Mouse (Mus musculus) WW6 (cell line): ENCODE results near the gene Gtf2h1.
"Not testable (repeated sequence)": the region's sequence is repeated elsewhere in the genome, so short reads cannot be mapped to it uniquely, and the experiment has no call there.

Experiments
- DNase-seq: peaks from one replicate; pipeline ENCODE4 v3.0.0-alpha.2; 2013; ENCODE audit warnings: low read depth, low spot score

Gtf2h1 gene

DNA sequence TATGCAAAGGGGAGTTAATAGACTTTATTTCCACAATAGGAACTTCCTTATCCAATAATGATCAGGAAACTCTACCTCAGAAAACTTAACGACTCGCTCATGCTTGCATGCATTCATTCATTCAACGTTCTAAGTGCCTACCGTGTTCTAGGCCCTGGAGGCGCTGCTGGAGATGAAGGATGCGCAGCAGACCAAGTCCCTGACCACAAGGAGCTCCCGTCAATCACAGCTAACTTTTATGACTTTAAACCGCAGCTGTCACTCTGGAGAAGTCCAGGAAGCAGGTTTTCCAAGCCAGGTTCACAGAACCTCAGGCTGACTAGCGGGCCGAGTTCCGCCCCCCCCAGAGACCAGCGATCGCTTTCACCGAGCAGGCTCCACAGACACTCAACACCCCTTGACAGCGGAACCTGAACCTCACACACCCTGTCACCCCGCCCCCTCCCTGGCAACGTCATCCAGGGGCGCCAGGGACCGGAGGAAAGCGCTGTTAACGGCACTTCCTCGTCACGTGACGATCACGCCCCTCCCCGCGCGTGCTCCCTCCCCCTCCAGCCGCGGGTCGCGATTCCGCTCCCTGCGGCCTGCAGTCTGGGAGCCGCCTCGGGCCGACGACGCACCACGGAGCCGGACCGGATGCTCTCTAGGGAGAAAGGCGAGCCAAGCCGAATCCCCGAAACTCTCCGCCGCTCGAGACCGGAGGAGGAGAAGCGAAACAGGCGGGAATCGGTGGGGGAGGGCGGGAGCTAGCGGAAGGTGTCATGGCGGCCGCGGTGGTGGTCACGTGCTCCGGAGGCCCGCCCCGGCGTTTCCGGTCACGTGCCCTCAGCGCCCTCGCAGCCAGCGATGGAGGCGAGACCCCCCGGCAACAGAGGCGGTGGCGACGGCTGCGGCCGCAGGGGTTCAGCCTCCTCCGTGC lies at the start of gene Gtf2h1, which contains the start of gene Hps5:
Gene Gtf2h1, plus strand, starts transcription at position 817 of the 919 bp plus-strand sequence.
Gene Hps5, minus strand, starts transcription at position 778 of the 919 bp plus-strand sequence.
- peak; percentile 93 for DNase-seq

DNA sequence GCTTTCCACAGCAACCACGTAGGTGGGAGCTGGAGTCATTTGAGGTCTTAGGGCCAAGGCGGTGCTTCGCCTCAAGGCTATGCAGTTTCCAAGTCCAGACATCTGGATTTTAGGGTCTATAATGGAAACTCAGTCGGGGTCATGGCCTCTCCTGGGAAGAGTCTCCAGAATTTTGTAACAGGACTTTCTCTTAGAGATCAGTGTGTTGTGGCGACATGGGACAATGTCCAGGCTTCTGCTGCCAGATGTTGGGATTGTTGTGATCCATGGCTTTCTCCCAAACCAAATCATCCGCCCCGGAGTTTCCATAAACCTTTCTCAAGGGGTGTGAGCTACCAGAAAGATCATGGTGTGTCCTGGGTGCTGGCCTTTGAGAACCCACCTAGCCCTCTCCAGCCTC lies 49.5 kb upstream of the Gtf2h1 start:
- DNase-seq = no peak

DNA sequence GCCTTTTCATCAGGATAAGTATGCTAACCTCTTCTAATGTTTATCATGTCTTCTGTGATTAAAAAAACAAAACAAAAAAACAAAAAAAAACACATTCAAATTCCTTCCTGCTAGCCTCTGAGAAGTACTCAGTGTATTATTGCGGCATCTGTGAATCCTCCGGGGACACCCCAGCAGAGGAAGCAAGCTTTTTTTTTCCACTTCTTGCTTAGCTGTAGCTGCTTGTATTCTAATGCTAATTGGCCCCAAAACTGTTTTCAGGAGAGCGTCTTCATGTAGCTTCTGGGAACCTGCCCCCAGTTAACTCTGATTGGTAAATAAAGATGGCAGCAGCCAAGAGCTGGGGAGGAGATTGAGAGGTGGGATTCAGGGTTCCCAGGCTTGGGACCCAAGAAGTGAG lies 47.4 kb upstream of the Gtf2h1 start:
- peak; percentile 28 for DNase-seq

DNA sequence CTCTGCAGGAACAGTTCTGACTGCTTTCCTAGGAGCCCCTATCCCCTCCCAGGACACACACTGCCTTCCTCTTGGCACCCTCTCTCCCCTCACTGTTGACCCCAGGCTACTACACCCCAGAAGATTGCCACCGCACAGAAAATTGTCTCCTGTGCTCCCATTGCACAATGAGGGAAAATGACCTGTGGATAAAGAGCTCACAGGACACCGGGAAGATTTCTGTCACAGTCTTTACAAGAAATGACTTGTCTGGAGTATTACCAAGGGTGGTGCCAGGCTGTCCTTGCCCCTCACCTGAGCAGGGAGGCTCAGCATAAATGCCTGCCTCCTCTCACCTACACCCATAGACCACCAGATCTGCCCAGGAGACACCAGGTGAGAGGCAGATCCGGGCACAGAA lies 44.4 kb upstream of the Gtf2h1 start, which contains the start of gene Saa2:
Gene Saa2, plus strand, starts transcription at position 301 of the 400 bp plus-strand sequence.
- no peak for DNase-seq

DNA sequence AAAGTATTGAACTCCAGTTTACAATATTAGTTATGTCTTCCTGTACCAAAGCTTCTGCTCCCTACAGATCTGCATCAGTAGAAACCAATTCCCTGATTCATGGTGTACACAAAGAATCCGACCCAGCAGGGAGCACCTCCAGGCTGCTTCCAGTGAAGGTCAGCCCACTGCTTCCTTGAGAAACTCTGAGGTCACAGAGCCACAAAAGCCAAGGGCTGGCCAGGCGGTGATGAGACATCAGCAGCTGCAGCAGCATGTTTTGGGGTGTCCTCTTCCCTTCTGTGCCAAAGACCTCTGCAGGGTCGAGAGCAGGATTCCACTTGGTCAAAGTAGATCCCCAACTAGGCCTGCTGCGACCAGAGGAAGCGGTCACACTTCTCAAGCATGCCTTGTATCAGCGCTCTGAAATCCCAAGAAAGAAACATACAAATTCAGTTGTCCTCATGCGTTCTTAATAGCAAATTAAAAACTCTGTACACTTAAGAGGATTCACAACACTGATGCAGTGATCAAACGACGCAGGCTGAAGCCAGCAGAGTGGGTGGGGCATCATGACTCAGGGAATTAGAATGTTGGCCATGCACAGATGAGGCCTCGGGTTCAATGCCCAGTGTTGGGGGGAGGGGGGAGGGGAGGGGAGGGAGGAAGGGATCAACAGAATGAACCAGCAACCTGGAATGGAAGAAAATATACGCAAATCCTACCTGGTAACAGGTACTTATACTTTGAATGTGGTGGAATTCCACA lies 34.7 kb upstream of the Gtf2h1 start:
- peak; percentile 38 for DNase-seq

DNA sequence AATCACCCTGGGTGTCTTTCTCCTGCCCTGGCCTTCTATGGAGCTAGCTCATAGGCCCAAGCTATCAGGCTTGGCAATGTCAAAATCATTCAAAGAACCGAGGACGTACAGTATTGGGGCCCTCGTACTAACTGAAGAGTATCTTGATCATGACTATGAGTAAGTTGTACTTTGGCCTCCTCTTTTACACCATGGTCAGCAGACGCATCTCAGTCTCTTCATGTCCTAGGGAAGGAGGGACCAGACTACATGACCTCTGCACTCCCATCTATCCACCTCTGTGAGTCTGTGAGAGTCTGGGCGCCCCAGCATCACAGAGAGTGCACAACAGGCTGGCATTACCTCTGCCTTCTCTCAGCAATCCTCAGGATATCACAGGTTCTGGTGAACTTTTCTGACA lies 33.3 kb upstream of the Gtf2h1 start:
- no peak for DNase-seq

DNA sequence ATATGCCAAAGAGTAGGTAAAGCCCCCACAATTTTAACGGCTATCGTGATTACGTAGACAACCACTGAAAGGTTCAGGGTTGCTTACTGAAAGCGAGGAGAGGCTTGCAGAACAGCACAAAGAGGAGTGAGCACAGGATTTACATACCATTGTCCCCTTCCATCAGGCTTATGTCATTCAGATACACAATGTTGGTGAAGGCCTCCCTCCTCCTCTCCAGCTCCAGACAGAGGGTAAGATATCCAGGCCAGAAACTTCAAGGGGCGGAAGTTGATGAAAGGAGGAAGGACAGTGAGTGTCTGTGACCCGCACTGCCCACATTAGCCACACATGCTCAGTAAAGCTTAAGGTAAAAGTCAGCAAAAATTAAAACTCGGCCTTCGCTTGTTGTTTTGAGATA lies 31.2 kb upstream of the Gtf2h1 start:
- DNase-seq = no peak

DNA sequence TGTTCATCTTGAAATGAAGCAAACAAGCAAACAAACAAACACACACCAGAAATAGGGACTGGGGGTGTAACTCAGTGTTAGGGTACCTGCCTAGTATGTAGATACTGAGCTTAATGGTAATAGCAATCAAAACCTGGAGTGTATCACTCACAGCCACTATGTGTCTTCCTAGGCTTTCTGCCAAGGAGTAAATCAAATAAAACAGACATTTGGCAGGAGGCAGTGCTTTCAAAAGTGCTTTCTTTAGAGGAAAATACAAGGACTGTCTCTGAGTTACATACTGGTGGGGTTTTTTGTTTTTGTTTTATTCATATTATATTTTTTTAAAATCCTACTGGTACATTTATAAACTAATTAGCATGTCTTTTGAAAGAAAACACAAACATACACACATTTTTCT lies 28.5 kb upstream of the Gtf2h1 start:
- DNase-seq = no peak

DNA sequence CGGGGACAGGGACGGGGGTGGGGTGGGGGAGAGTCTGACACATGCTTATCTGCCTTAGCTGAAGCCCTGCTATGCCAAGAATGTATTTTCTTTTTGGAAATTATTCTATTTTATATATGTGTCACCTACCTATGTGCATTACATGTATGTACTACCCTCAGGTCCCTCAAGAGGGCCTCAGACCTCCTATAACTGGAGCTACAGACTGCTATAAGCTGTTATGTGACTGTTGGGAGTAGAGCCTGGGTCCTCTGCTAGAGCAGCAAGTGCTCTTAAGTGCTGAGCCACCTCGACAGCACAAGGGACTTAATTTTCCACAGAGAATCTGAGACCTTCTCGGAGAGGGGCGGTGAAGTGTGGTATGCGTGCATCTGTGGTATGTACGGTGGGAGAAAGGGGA lies 27.5 kb upstream of the Gtf2h1 start:
- DNase-seq = no peak

DNA sequence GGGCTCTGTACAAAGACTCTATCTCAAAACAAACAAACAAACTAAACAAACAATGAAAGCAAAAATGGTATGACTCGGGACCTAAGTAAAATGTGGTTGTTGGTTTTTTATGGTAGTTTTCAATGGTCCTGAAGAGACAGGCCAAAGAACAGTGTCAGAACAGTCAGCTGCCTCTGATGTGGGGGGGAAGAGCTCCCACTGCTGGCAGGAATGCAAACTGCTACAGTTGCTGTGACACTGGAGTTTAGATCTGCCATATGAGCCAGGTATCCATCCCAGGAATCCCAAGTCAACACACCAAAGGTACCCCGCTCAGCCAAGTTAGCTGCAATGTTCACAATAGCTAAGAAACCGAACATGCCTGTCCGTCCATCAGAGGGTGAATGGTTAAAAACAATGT lies 25.2 kb upstream of the Gtf2h1 start:
- peak; percentile 66 for DNase-seq

DNA sequence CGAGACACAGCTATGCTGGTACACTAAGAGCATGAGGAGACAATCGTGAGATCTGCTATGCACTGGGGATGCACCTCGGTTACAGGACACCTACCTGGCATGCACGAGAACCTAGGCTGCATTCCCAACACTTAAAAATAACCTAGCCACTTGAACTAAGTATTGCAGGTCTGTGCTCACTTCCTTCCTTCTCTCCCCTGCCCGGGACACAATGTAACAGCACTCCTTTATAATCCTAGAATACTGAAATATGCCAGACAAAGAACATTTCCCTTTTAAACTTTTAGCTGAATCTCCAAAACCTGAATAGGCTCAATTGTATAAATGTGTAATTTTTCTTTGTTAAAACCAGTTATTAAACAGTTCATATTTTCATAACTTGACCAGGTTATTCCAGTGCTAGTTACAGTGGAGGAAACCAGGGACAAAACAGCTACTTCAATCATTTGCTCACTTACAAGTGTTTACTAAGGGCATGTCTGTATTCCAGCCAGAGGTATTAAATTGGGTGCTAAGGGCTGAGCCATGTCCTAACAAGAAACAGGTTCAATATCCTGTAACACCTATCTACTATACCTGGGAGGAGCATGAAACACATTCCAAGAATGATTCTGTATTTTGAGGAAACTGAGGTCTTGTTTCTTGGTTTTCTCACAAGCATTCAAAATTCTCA lies 6.6 kb upstream of the Gtf2h1 start:
- DNase-seq = no peak

DNA sequence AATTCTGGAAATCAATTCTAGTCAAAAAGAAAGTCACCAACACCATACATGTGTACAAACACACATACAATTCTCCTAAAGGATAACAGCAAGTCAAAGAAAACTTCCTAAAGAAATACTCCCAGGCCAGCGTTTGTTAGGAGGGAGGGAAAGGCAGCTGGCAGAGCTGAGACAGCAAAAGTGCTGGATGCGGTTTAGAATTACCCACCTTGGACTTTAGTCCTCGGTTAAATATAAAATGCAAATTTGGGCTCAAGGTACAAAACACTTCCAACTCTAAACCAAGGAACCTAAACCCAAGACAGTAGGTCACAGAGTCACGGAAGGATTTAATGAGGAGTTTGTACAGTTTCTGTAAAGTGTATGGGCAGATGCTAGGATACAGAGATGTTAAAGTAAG lies 2.0 kb upstream of the Gtf2h1 start:
- no peak for DNase-seq

DNA sequence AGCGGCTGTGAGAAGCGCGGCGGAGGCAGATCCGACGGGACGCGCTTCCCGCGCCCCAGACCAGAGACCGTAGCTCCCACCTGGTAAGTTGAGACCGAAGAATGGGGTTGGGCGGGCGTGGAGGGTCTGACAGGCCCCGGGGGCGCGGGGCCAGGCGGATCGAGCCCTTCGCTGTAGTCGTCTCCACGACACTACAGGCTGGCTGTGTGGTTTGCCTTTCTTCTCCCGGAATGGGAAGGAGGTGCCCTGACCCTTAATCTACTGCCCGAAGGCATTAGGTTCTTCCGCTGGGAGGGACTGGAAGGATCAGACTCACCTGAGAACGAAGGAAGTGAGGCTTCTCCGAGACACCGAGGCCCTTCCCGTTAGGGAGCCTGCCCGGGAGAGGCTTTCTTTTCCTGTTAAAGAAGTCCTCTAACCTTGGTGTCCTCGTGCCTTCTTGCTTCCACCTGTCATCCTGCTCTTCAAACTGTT lies 340 bp downstream of the Gtf2h1 start:
- no peak for DNase-seq

DNA sequence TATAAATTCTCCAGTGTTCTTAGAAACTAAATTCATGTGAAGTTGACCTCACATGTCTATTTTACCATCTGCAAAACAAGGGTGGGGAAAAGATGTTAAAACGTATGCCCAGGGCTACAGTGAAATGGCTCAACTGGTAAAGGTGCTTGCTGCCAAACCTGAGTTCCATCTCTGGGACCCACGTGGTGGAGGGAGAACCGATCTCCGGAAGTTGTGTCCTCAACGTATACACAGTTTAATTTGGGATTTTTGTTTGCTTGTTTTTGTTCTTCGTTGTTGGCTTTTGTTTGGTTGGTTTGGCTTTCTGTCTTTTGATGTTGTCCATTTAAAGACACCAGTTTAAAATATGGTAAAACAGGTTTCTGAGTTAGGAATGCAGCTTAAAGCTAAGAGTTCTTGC lies 876 bp downstream of the Gtf2h1 start:
- DNase-seq = no peak

DNA sequence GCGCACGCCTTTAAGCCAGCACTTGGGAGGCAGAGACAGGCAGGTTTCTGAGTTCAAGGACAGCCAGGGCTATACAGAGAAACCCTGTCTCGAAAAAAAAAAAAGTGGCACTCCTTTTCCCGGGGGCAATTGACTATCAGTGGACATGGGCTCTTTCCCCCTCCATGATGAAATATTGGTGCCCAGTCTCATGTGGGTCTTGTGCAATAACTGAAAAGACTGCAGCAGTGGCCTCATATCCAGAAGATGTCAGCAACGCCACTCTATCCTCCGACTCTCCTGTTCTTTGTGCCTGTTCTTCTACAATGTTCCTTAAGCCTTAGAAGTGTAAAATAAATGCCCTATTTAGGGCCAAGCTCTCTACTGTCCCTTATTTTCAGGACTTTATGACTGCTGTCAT lies 14.4 kb downstream of the Gtf2h1 start:
- DNase-seq = no peak

DNA sequence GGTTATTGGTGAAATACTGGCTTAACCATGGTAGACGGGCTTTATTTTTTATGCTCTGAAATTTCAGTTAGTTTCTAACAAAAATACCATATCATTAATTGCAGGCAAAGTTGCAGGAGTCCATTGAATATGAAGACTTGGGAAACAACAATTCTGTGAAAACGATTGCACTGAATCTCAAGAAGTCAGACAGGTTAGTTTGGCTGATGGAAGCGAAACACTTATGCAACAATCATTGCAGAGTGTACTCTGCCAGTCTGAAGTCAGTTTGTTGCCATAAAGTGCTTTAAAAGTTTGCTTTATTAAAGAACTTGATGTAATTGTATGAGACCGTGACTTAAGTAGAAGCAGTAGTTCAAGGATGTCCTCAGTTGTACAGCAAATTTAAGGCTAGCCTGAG lies 18.1 kb downstream of the Gtf2h1 start:
- no peak for DNase-seq

DNA sequence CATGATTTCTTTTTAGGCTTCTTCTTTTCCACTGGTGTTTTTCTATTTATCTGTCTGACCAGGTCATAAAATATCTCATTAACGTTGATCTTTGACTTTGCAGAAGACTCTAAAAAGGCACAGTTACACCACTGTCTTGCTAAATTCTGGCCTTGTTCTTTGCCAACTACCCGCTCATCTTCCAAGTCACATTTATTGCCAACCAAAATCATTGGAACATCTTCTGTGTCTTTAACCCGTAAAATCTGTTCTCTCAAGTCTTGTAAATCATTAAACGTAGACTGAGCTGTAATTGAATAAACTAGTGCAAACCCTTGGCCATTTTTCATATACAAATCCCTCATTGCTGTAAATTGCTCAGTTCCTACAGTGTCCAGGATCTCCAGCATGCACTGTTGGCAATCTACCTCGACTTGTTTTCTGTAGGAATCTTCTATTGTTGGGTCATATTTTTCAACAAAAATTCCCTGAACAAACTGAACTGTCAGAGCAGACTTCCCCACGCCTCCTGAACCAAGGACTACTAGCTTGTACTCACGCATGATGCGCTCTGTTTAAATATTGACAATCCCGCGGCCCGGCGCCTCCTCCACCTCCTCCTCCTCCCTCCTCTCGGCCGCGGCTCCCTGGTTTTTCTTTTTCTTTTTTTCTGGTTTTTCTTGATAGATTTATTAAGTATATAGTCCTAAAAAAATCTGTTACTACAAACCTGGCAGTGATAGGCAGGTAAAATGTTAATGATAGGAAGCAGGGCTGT lies 25.2 kb downstream of the Gtf2h1 start:
- DNase-seq = not testable (repeated sequence)

DNA sequence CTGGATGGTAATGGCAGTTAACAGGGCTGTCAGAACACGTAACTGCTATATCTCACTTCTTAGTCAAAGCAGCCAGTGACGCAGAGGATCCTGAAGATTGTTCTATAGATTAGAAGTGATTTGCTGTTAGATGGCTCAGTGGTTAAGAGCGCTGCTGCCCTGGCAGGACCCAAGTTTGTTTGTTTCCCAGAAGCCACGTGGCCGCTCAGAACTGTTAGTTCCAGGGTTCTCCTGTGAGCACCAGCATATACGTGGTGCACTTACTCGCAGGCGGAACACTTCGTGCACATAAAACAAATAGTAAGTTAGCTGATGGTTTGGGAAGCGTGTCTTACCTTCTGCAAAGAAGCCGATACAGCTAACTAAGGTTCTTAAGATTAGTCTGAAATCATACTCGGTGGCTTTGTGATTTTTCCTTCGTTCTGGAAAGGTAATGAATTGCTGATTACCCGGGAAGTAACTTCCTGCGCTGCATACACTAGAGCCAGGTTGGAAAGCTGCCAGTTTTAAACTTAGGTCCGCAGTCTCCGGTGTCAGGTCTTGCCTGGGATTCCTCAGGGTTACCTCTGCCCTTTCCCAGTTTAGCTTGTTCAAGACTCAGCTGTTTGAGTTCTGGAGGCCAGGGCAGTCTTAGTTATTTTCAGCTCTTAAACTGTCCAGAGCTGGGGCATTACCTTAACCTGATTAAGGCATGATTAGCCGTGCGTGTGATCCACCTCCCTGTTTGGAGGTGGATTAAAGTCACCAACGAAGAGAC lies 31.3 kb downstream of the Gtf2h1 start:
- DNase-seq = no peak

DNA sequence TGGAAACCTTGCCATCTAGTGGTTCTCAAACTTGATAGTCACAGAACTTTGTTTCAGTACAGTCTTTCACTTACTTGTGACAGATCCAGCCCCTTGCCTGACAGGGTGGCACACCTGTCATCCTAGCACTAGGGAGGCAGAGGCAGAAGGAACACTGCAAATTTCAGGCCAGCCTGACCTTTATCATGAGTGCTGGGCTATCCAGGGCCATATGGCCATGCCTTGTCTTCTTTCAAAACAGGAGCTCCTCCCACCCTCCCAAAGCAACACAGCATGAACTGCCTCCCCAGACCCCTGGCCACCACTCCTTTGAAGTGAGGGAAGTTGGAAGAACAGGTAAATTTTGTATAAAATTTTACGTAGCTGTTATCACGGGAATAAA lies 31.9 kb downstream of the Gtf2h1 start:
- DNase-seq = no peak

DNA sequence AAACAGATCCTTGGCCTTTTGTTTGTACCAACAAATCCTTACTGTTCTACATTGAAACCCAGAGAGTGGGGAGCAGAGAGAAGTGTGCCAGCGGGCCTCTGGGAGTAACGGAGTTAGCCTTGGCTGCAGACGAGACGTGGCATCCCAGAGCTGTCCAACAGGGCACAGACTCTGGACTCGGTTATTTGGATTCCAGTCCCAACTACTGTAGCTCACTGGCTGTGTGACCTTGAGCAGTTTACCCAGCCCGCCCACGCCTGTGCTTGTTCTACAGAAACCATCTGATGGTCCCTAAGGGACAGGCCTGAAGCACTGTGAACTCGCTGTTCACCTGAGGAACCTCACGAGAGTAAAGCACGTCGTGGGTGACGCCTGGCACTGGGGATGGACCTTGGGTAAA lies 34.0 kb downstream of the Gtf2h1 start:
- DNase-seq = no peak
